23 mouse cellular contexts compared by ENCODE assay signal in genomic region chr11:60711218-60711617, GRCm38 (mm10). TPM values are rescaled to one million over a fixed set of nuclear protein-coding genes. Genes with fewer than 3 reads are reported as not detected.
DNase-seq lines count a peak whose midpoint lies in the region; ATAC-seq and TF ChIP-seq lines count a peak whose summit lies in the region.
"Had no signal": no experiment of that assay in that cellular context is flagged by ENCODE, and none has a peak within 500 bp of the region (broad histone marks: within the 10 kb centered on the region; RNA-seq: fewer than 3 reads in every experiment).

No protein-coding gene starts in this region.

- H3K36me3 ChIP-seq in E14TG2a.4 (ENCODE audit: insufficient read depth, low read length) = peaks cover 100% of the 10 kb centered on the region
- peaks cover 100% of the 10 kb centered on the region for H3K36me3 ChIP-seq in hindbrain, embryonic 14.5 days (replicated peaks; ENCODE audit: control insufficient read depth, insufficient read depth)

- no peak overlapping the region for H3K9ac ChIP-seq in hindbrain, embryonic 14.5 days
- H3K9ac ChIP-seq: embryonic facial prominence, embryonic 12.5 days; forebrain, postnatal 0 days; heart, embryonic 13.5 days; hindbrain, embryonic 13.5 days; limb, embryonic 15.5 days had no signal

- 91% methylated on average over 17 of the region's 17 CpGs for WGBS in hindbrain, embryonic 14.5 days

- H3K9me3 ChIP-seq in E14TG2a.4 (ENCODE audit: low read length) = no peaks in the 10 kb centered on the region
- no peaks in the 10 kb centered on the region for H3K9me3 ChIP-seq in hindbrain, embryonic 14.5 days (ENCODE audit: control insufficient read depth, low read length)
- H3K9me3 ChIP-seq: embryonic facial prominence, embryonic 12.5 days; heart, embryonic 13.5 days; hindbrain, embryonic 13.5 days; limb, embryonic 15.5 days; midbrain, embryonic 10.5 days had no signal

- no peaks in the 10 kb centered on the region for H3K27me3 ChIP-seq in E14TG2a.4 (ENCODE audit: insufficient read depth, low read length)
- no peaks in the 10 kb centered on the region for H3K27me3 ChIP-seq in hindbrain, embryonic 14.5 days (ENCODE audit: control insufficient read depth, insufficient read depth, low read length)
- H3K27me3 ChIP-seq: embryonic facial prominence, embryonic 12.5 days; heart, embryonic 13.5 days; hindbrain, embryonic 13.5 days; limb, embryonic 15.5 days had no signal

- peak; percentile 5 for DNase-seq in adrenal gland, adult 8-10 months
- no peak for DNase-seq in adrenal gland, postnatal 4 days (ENCODE audit: low spot score in 2 of 2)
- peak; percentile 4 to 20 for DNase-seq in cerebellum, postnatal 25 days
- no peak for DNase-seq in cerebellum, postnatal 36 days
- peak; percentile 3 for DNase-seq in kidney, adult 11 months
- DNase-seq in kidney, adult 9 months = no peak
- no peak for DNase-seq in hindbrain, embryonic 14.5 days (ENCODE audit: low spot score)
- DNase-seq: forebrain, postnatal 0 days; heart, adult 18-20 months; heart, postnatal 14 days; kidney, adult 8-10 months; kidney, postnatal 14 days; left cerebral cortex, postnatal 4 days; lung, postnatal 10 days had no signal

- no peak for TF ChIP-seq CTCF in E14TG2a.4 (conservative IDR thresholded peaks at IDR 0.05; ENCODE audit: low read length)

- no peak overlapping the region for H3K4me2 ChIP-seq in hindbrain, embryonic 14.5 days (replicated peaks)
- H3K4me2 ChIP-seq: embryonic facial prominence, embryonic 12.5 days; heart, embryonic 13.5 days; hindbrain, embryonic 13.5 days; limb, embryonic 15.5 days had no signal

- peaks cover 75% of the 10 kb centered on the region for H3K4me1 ChIP-seq in E14TG2a.4 (replicated peaks; ENCODE audit: low read depth, low read length)
- H3K4me1 ChIP-seq in hindbrain, embryonic 14.5 days (replicated peaks; ENCODE audit: control insufficient read depth, insufficient read depth, low read length) = no peaks in the 10 kb centered on the region
- H3K4me1 ChIP-seq: embryonic facial prominence, embryonic 12.5 days; hindbrain, embryonic 13.5 days; midbrain, embryonic 10.5 days had no signal

- H3K4me3 ChIP-seq in E14TG2a.4 (replicated peaks; ENCODE audit: low read length) = peak overlapping the region; percentile 61
- no peak overlapping the region for H3K4me3 ChIP-seq in hindbrain, embryonic 14.5 days (replicated peaks; ENCODE audit: low read length)
- H3K4me3 ChIP-seq: embryonic facial prominence, embryonic 12.5 days; heart, embryonic 13.5 days; hindbrain, embryonic 13.5 days; limb, embryonic 15.5 days; midbrain, embryonic 10.5 days had no signal

- H3K27ac ChIP-seq in hindbrain, embryonic 14.5 days = no peak overlapping the region
- H3K27ac ChIP-seq: embryonic facial prominence, embryonic 12.5 days; heart, embryonic 13.5 days; hindbrain, embryonic 13.5 days; limb, embryonic 15.5 days; midbrain, embryonic 10.5 days; stomach, postnatal 0 days had no signal

- no peak for ATAC-seq in hindbrain, embryonic 14.5 days (ENCODE audit: low FRiP score)
- ATAC-seq: forebrain, postnatal 0 days; inflammation-experienced regulatory T-cells, adult 6 months; midbrain, embryonic 16.5 days had no signal

RNA-seq across cellular contexts. Expression of gene Llgl1, which starts 11.7 kb away (rescaled TPM):
- total RNA-seq in adrenal gland, adult 8-10 months (2022) = 10 to 100 TPM; 26.4 to 39.3 (median 32.0) TPM
- total RNA-seq in adrenal gland, postnatal 4 days (2021) = 10 to 100 TPM; 36.5 to 41.6 TPM
- polyA plus RNA-seq in hindbrain, embryonic 14.5 days (2014; fragmentation: Nextera tagmentation; extraction: Ambion mirVana) = 43.8 and 46.1 TPM in 2 replicates

RNA-seq across cellular contexts. Expression of gene Flii, which starts 15.8 kb away (rescaled TPM):
- total RNA-seq in adrenal gland, adult 8-10 months (2022) = 100 to 1,000 TPM; 162 to 185 (median 177) TPM
- 100 to 1,000 TPM; 128 to 129 TPM for total RNA-seq in adrenal gland, postnatal 4 days (2021)
- polyA plus RNA-seq in hindbrain, embryonic 14.5 days (2014; fragmentation: Nextera tagmentation; extraction: Ambion mirVana) = 62.7 and 64.3 TPM in 2 replicates

RNA-seq across cellular contexts. Expression of gene Mief2, which starts 17.0 kb away (rescaled TPM):
- 10 to 100 TPM; 36.9 to 41.2 (median 38.8) TPM for total RNA-seq in adrenal gland, adult 8-10 months (2022)
- total RNA-seq in adrenal gland, postnatal 4 days (2021) = 10 to 100 TPM; 26.6 to 28.0 TPM
- polyA plus RNA-seq in hindbrain, embryonic 14.5 days (2014; fragmentation: Nextera tagmentation; extraction: Ambion mirVana) = 25.6 and 28.0 TPM in 2 replicates

Comparison
In these comparisons a context has a peak if more than half of its experiments do, and no peak if none do; other contexts are left out.
1. DNase-seq: peak in adrenal gland, adult 8-10 months (single experiment), cerebellum, postnatal 25 days (2 of 2) and kidney, adult 11 months (single experiment); none in adrenal gland, postnatal 4 days (0 of 2), cerebellum, postnatal 36 days (0 of 2), kidney, adult 9 months (single experiment) and hindbrain, embryonic 14.5 days (single experiment).